In the genomic region with DNA sequence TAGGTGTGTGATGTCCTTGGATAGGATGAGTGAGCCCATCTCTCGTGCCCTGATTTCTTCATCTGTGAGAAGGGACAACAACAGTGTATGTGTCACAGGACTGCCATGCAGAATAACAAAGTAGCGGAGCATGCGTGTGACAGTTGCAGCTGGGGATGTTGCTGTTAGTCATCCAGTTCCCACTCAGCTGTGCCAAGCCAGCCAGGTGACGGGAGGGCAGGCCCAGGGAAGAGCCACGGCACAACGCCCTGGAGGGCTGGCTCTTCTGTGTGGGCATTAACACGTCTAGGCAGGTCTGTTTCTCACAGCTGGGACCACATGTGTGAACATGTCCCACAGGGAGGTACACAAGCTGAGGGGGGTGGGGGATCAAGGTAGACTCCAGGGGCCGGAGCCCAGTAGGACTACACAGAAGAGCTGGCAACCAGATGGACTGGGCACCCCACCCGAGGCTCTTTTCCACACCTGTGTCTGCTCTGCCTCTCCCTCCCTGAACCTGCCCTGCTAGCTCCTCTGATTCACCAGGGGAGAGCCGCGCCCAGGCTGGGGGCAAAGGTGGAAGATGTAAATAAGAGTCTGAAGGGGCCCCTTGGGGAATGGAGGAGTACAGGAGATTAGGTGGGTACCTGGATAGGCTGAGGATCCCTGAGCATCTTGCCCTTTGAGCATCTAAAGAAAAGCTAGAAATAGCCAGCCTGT, we compare ENCODE assay signal across 9 mouse cellular contexts. TPM values are rescaled to one million over a fixed set of nuclear protein-coding genes. Genes with fewer than 3 reads are reported as not detected.
DNase-seq lines count a peak whose midpoint lies in the region; ATAC-seq and TF ChIP-seq lines count a peak whose summit lies in the region.
"Had no signal": no experiment of that assay in that cellular context is flagged by ENCODE, and none has a peak within 500 bp of the region (broad histone marks: within the 10 kb centered on the region; RNA-seq: fewer than 3 reads in every experiment).

No protein-coding gene starts in this region.

- H3K27ac ChIP-seq in embryonic facial prominence, embryonic 13.5 days: peak overlapping the region; percentile 44; the same call in 1 of the 2 replicates
- H3K27ac ChIP-seq in heart, postnatal 0 days (ENCODE audit: low read depth): no peak overlapping the region
- no peak overlapping the region for H3K27ac ChIP-seq in liver, embryonic 14.5 days

- no peak for DNase-seq in frontal cortex, postnatal 25 days (ENCODE audit: low spot score in 2 of 2)
- DNase-seq in 3134 (ENCODE audit: extremely low read depth, insufficient read length, low spot score): peak; percentile 41
- no peak for DNase-seq in heart, postnatal 0 days (ENCODE audit: low spot score)
- DNase-seq in liver, embryonic 14.5 days (ENCODE audit: low read depth in 3 of 3, low spot score in 3 of 3): no peak
- DNase-seq in urinary bladder, postnatal 36 days (ENCODE audit: low spot score in 2 of 2): peak; percentile 49 to 66
- no peak for DNase-seq in thymus, postnatal 4 days

- WGBS in embryonic facial prominence, embryonic 13.5 days: 63% methylated on average over 11 of the region's 11 CpGs
- WGBS in heart, postnatal 0 days: 79% methylated on average over 11 of the region's 11 CpGs
- 77% methylated on average over 11 of the region's 11 CpGs for WGBS in liver, embryonic 14.5 days (ENCODE audit: insufficient replicate concordance)

- peak; percentile 22; the same call in 1 of the 2 replicates for ATAC-seq in frontal cortex, adult (ENCODE audit: low TSS enrichment)
- no peak for ATAC-seq in embryonic facial prominence, embryonic 13.5 days (ENCODE audit: insufficient number of reproducible peaks, insufficient read depth, low FRiP score, low TSS enrichment, low read depth)
- ATAC-seq in heart, postnatal 0 days (ENCODE audit: insufficient read depth, low read depth): no peak
- ATAC-seq in liver, embryonic 14.5 days (ENCODE audit: insufficient read depth): no peak

- H3K36me3 ChIP-seq in embryonic facial prominence, embryonic 13.5 days: peaks cover 22% of the 10 kb centered on the region
- H3K36me3 ChIP-seq in heart, postnatal 0 days (replicated peaks; ENCODE audit: control insufficient read depth, insufficient read depth, low read length): 0 out of 2 replicates have a peak, but pooled peaks cover 1% of the 10 kb centered on the region
- H3K36me3 ChIP-seq in liver, embryonic 14.5 days (replicated peaks; ENCODE audit: control insufficient read depth, insufficient read depth, low read depth): no peaks in the 10 kb centered on the region

- H3K9ac ChIP-seq in embryonic facial prominence, embryonic 13.5 days: peak overlapping the region; percentile 53
- H3K9ac ChIP-seq in heart, postnatal 0 days (replicated peaks; ENCODE audit: low read depth, low read length): peak overlapping the region; percentile 30; the same call in 1 of the 2 replicates
- peak overlapping the region; percentile 18; the same call in 1 of the 2 replicates for H3K9ac ChIP-seq in liver, embryonic 14.5 days (replicated peaks)

- H3K4me1 ChIP-seq in embryonic facial prominence, embryonic 13.5 days: peaks cover 47% of the 10 kb centered on the region
- H3K4me1 ChIP-seq in heart, postnatal 0 days (ENCODE audit: control insufficient read depth, insufficient read depth): peaks cover 16% of the 10 kb centered on the region
- peaks cover 34 to 54% of the 10 kb centered on the region in 2 experiments for H3K4me1 ChIP-seq in liver, embryonic 14.5 days (replicated peaks; ENCODE audit: control insufficient read depth in 2 of 2, insufficient read depth in 2 of 2, low read length in 1 of 2)

- H3K4me3 ChIP-seq in embryonic facial prominence, embryonic 13.5 days: peak overlapping the region; percentile 94
- H3K4me3 ChIP-seq in heart, postnatal 0 days (ENCODE audit: low read depth, low read length): no peak overlapping the region
- no peak overlapping the region for H3K4me3 ChIP-seq in liver, embryonic 14.5 days (ENCODE audit: insufficient read depth in 1 of 2, low read depth in 2 of 2, low read length in 2 of 2)
- H3K4me3 ChIP-seq: erythroblast, embryonic 14.5 days had no signal

- H3K4me2 ChIP-seq in embryonic facial prominence, embryonic 13.5 days: peak overlapping the region; percentile 88
- no peak overlapping the region for H3K4me2 ChIP-seq in heart, postnatal 0 days (ENCODE audit: low read depth, low read length)
- H3K4me2 ChIP-seq in liver, embryonic 14.5 days (ENCODE audit: low read depth): peak overlapping the region; percentile 14; the same call in 1 of the 2 replicates

- H3K9me3 ChIP-seq in embryonic facial prominence, embryonic 13.5 days: no peaks in the 10 kb centered on the region
- no peaks in the 10 kb centered on the region for H3K9me3 ChIP-seq in heart, postnatal 0 days (replicated peaks; ENCODE audit: control insufficient read depth, low read length)
- no peaks in the 10 kb centered on the region for H3K9me3 ChIP-seq in liver, embryonic 14.5 days (ENCODE audit: control insufficient read depth, low read length)

- TF ChIP-seq CTCF in heart, postnatal 0 days (IDR thresholded peaks at IDR 0.05; ENCODE audit: low read depth): no peak
- TF ChIP-seq CTCF in liver, embryonic 14.5 days (IDR thresholded peaks at IDR 0.05; ENCODE audit: low read depth): no peak

- H3K27me3 ChIP-seq in embryonic facial prominence, embryonic 13.5 days: no peaks in the 10 kb centered on the region
- no peaks in the 10 kb centered on the region for H3K27me3 ChIP-seq in heart, postnatal 0 days (ENCODE audit: control insufficient read depth, insufficient read depth, low read length)
- no peaks in the 10 kb centered on the region for H3K27me3 ChIP-seq in liver, embryonic 14.5 days (ENCODE audit: control insufficient read depth, insufficient read depth, low read length)

- no peak for TF ChIP-seq EP300 in heart, postnatal 0 days (IDR thresholded peaks at IDR 0.05; ENCODE audit: low read depth)
- no peak for TF ChIP-seq EP300 in liver, embryonic 14.5 days (IDR thresholded peaks at IDR 0.05; ENCODE audit: low read depth)

RNA-seq across cellular contexts. Expression of gene Itpkc, which starts 3.4 kb away (rescaled TPM):
- 5.7 and 8.3 TPM in 2 replicates for polyA plus RNA-seq in embryonic facial prominence, embryonic 13.5 days (2015; fragmentation: Nextera tagmentation; extraction: Ambion mirVana)
- 5.8 and 14.7 TPM in 2 replicates for total RNA-seq in heart, postnatal 0 days (2014; rRNA removed; ENCODE audit: low replicate concordance)
- 1.2 and 1.3 TPM in 2 replicates for polyA plus RNA-seq in heart, postnatal 0 days (2015; fragmentation: Nextera tagmentation; extraction: Ambion mirVana)
- 2.0 and 2.3 TPM in 2 replicates for polyA plus RNA-seq in liver, embryonic 14.5 days (2012; rRNA removed)
- 1.3 and 1.5 TPM in 2 replicates for polyA plus RNA-seq in liver, embryonic 14.5 days (2014; fragmentation: Nextera tagmentation; extraction: Ambion mirVana)

RNA-seq across cellular contexts. Expression of gene Coq8b, which starts 7.8 kb away (rescaled TPM):
- 19.0 and 20.5 TPM in 2 replicates for polyA plus RNA-seq in embryonic facial prominence, embryonic 13.5 days (2015; fragmentation: Nextera tagmentation; extraction: Ambion mirVana)
- 5.8 and 7.2 TPM in 2 replicates for total RNA-seq in heart, postnatal 0 days (2014; rRNA removed; ENCODE audit: low replicate concordance)
- polyA plus RNA-seq in heart, postnatal 0 days (2015; fragmentation: Nextera tagmentation; extraction: Ambion mirVana): 10.1 and 11.0 TPM in 2 replicates
- polyA plus RNA-seq in liver, embryonic 14.5 days (2012; rRNA removed): 9.3 and 12.4 TPM in 2 replicates
- 17.7 and 19.8 TPM in 2 replicates for polyA plus RNA-seq in liver, embryonic 14.5 days (2014; fragmentation: Nextera tagmentation; extraction: Ambion mirVana)

RNA-seq across cellular contexts. Expression of gene Snrpa, which starts 29.0 kb away (rescaled TPM):
- polyA plus RNA-seq in embryonic facial prominence, embryonic 13.5 days (2015; fragmentation: Nextera tagmentation; extraction: Ambion mirVana): 292 and 298 TPM in 2 replicates
- total RNA-seq in heart, postnatal 0 days (2014; rRNA removed; ENCODE audit: low replicate concordance): 78.2 and 79.4 TPM in 2 replicates
- polyA plus RNA-seq in heart, postnatal 0 days (2015; fragmentation: Nextera tagmentation; extraction: Ambion mirVana): 60.5 and 69.3 TPM in 2 replicates
- 77.6 and 93.3 TPM in 2 replicates for polyA plus RNA-seq in liver, embryonic 14.5 days (2012; rRNA removed)
- 82.6 and 90.6 TPM in 2 replicates for polyA plus RNA-seq in liver, embryonic 14.5 days (2014; fragmentation: Nextera tagmentation; extraction: Ambion mirVana)

RNA-seq across cellular contexts. Expression of gene BC024978, which starts 29.4 kb away (rescaled TPM):
- 4.1 and 4.5 TPM in 2 replicates for polyA plus RNA-seq in embryonic facial prominence, embryonic 13.5 days (2015; fragmentation: Nextera tagmentation; extraction: Ambion mirVana)
- 1.8 and 4.8 TPM in 2 replicates for total RNA-seq in heart, postnatal 0 days (2014; rRNA removed; ENCODE audit: low replicate concordance)
- polyA plus RNA-seq in heart, postnatal 0 days (2015; fragmentation: Nextera tagmentation; extraction: Ambion mirVana): 2.0 and 2.1 TPM in 2 replicates
- polyA plus RNA-seq in liver, embryonic 14.5 days (2012; rRNA removed): 1.9 and 2.4 TPM in 2 replicates
- 0.56 and 0.59 TPM in 2 replicates for polyA plus RNA-seq in liver, embryonic 14.5 days (2014; fragmentation: Nextera tagmentation; extraction: Ambion mirVana)

RNA-seq across cellular contexts. Expression of gene Numbl, which starts 33.2 kb away (rescaled TPM):
- 33.8 and 35.7 TPM in 2 replicates for polyA plus RNA-seq in embryonic facial prominence, embryonic 13.5 days (2015; fragmentation: Nextera tagmentation; extraction: Ambion mirVana)
- 15.9 and 23.5 TPM in 2 replicates for total RNA-seq in heart, postnatal 0 days (2014; rRNA removed; ENCODE audit: low replicate concordance)
- 5.6 and 6.2 TPM in 2 replicates for polyA plus RNA-seq in heart, postnatal 0 days (2015; fragmentation: Nextera tagmentation; extraction: Ambion mirVana)
- 1.9 and 2.1 TPM in 2 replicates for polyA plus RNA-seq in liver, embryonic 14.5 days (2012; rRNA removed)
- 0.72 and 0.83 TPM in 2 replicates for polyA plus RNA-seq in liver, embryonic 14.5 days (2014; fragmentation: Nextera tagmentation; extraction: Ambion mirVana)

Comparison
In these comparisons a context has a peak if more than half of its experiments do, and no peak if none do; other contexts are left out.
1. DNase-seq: peak in 3134 (single experiment) and urinary bladder, postnatal 36 days (2 of 2); none in frontal cortex, postnatal 25 days (0 of 2), heart, postnatal 0 days (single experiment), liver, embryonic 14.5 days (0 of 3) and thymus, postnatal 4 days (single experiment).
2. Peak in every context shown above with its lines, with median percentiles within 50 percentile points of each other: H3K9ac ChIP-seq.